Mouse (Mus musculus) left cerebral cortex, adult 11 months (tissue): ENCODE measurements at regions not wholly inside any gene's neighbourhood (a gene's known extent, or its start where the extent isn't known, plus 50 kb on each side); places are given as distances from the start of the nearest gene placed in this dataset.

Experiments
- DNase-seq: peaks from one replicate; pipeline ENCODE4 v3.0.0; 2022; ENCODE audit warnings: low spot score

- DNase-seq, result peak; percentile 66
These were observed 564.1 kb downstream of the Btbd3 start for GRCm38 (mm10) chr2:138820489-138820888.

- no peak for DNase-seq
These were observed 568.5 kb downstream of the Btbd3 start for GRCm38 (mm10) chr2:138824873-138825272.

- no peak for DNase-seq
These were observed 571.6 kb downstream of the Btbd3 start for GRCm38 (mm10) chr2:138827813-138828570.

GRCm38 (mm10) chr2:138838846-138839245, 582.5 kb downstream of the Btbd3 start:
- no peak for DNase-seq

- peak; percentile 7 for DNase-seq
These were observed 602.8 kb downstream of the Btbd3 start for GRCm38 (mm10) chr2:138859121-138859520.

GRCm38 (mm10) chr2:138896563-138896962, 597.1 kb upstream of the Sptlc3 start:
- DNase-seq, result no peak

GRCm38 (mm10) chr2:138897101-138897500, 596.6 kb upstream of the Sptlc3 start:
- no peak for DNase-seq

GRCm38 (mm10) chr2:138937165-138937564, 556.5 kb upstream of the Sptlc3 start:
- no peak for DNase-seq

GRCm38 (mm10) chr2:138939367-138939766, 554.3 kb upstream of the Sptlc3 start:
- no peak for DNase-seq

- no peak for DNase-seq
These were observed 527.5 kb upstream of the Sptlc3 start for GRCm38 (mm10) chr2:138966110-138966790.

GRCm38 (mm10) chr2:138974548-138974947, 519.2 kb upstream of the Sptlc3 start:
- no peak for DNase-seq

- DNase-seq, result no peak
These were observed 503.7 kb upstream of the Sptlc3 start for GRCm38 (mm10) chr2:138990031-138990430.

- DNase-seq, result no peak
These were observed 461.5 kb upstream of the Sptlc3 start for GRCm38 (mm10) chr2:139032105-139032812.

GRCm38 (mm10) chr2:139034800-139035199, 458.9 kb upstream of the Sptlc3 start:
- no peak for DNase-seq

GRCm38 (mm10) chr2:139041671-139042273, 451.9 kb upstream of the Sptlc3 start:
- DNase-seq, result no peak

GRCm38 (mm10) chr2:139044684-139045083, 449.0 kb upstream of the Sptlc3 start:
- no peak for DNase-seq

- DNase-seq, result no peak
These were observed 438.5 kb upstream of the Sptlc3 start for GRCm38 (mm10) chr2:139055249-139055648.

GRCm38 (mm10) chr2:139069276-139069961, 424.3 kb upstream of the Sptlc3 start:
- DNase-seq, result no peak

- no peak for DNase-seq
These were observed 422.0 kb upstream of the Sptlc3 start for GRCm38 (mm10) chr2:139071690-139072089.

GRCm38 (mm10) chr2:139093487-139094066, 400.1 kb upstream of the Sptlc3 start:
- DNase-seq, result no peak

- DNase-seq, result peak; percentile 15
These were observed 382.0 kb upstream of the Sptlc3 start for GRCm38 (mm10) chr2:139111669-139112068.
